Mouse (Mus musculus) kidney, adult 9 months (tissue): Measurements from ENCODE around the gene Fbxw21.
A peak's percentile ranks its signal among the peaks of the same experiment; 100 is the strongest.

ENCODE experiments used
- DNase-seq: peaks from one replicate; pipeline ENCODE4 v3.0.0; 2022

The Fbxw21 gene

GRCm38 (mm10) chr9:109111101-109111500 lies 50.7 kb downstream of the Fbxw21 start:
- no peak for DNase-seq

- no peak for DNase-seq
Observed at GRCm38 (mm10) chr9:109110240-109110639, 51.6 kb downstream of the Fbxw21 start.

- DNase-seq = no peak
Observed at GRCm38 (mm10) chr9:109107341-109107740, 54.5 kb downstream of the Fbxw21 start.

GRCm38 (mm10) chr9:109105648-109106047 lies 56.2 kb downstream of the Fbxw21 start:
- DNase-seq = no peak

GRCm38 (mm10) chr9:109105011-109105410 lies 56.8 kb downstream of the Fbxw21 start:
- DNase-seq = no peak

- DNase-seq = no peak
Observed at GRCm38 (mm10) chr9:109104083-109104482, 57.8 kb downstream of the Fbxw21 start.

GRCm38 (mm10) chr9:109103250-109103649 lies 58.6 kb downstream of the Fbxw21 start:
- DNase-seq = no peak

- no peak for DNase-seq
Observed at GRCm38 (mm10) chr9:109102541-109102940, 59.3 kb downstream of the Fbxw21 start.

- no peak for DNase-seq
Observed at GRCm38 (mm10) chr9:109101933-109102445, 59.9 kb downstream of the Fbxw21 start.

GRCm38 (mm10) chr9:109100307-109100928 lies 61.4 kb downstream of the Fbxw21 start:
- DNase-seq = no peak

- peak; percentile 74 for DNase-seq
Observed at GRCm38 (mm10) chr9:109098969-109099368, 62.9 kb downstream of the Fbxw21 start.

GRCm38 (mm10) chr9:109098366-109098765 lies 63.5 kb downstream of the Fbxw21 start:
- no peak for DNase-seq

- no peak for DNase-seq
Observed at GRCm38 (mm10) chr9:109097831-109098230, 64.0 kb downstream of the Fbxw21 start.

GRCm38 (mm10) chr9:109097291-109097690 lies 64.5 kb downstream of the Fbxw21 start:
- DNase-seq = no peak

GRCm38 (mm10) chr9:109096856-109097255 lies 65.0 kb downstream of the Fbxw21 start:
- no peak for DNase-seq

GRCm38 (mm10) chr9:109096251-109096661 lies 65.6 kb downstream of the Fbxw21 start:
- DNase-seq = no peak

- peak; percentile 60 for DNase-seq
Observed at GRCm38 (mm10) chr9:109095137-109095982, 66.5 kb downstream of the Fbxw21 start, which contains the start of gene Plxnb1. Gene Plxnb1, plus strand, starts transcription at chr9:109095389.

GRCm38 (mm10) chr9:109094553-109095136 lies 67.2 kb downstream of the Fbxw21 start:
- DNase-seq = peak; percentile 58

GRCm38 (mm10) chr9:109093786-109094552 lies 67.9 kb downstream of the Fbxw21 start:
- DNase-seq = peak; percentile 76

- peak; percentile 63 for DNase-seq
Observed at GRCm38 (mm10) chr9:109092799-109093198, 69.0 kb downstream of the Fbxw21 start.

GRCm38 (mm10) chr9:109091802-109092201 lies 70.0 kb downstream of the Fbxw21 start:
- no peak for DNase-seq

GRCm38 (mm10) chr9:109090446-109090845 lies 71.4 kb downstream of the Fbxw21 start:
- no peak for DNase-seq
